Mouse (Mus musculus): ENCODE measurements around the gene Gper1. TPM values are rescaled to one million over a fixed set of nuclear protein-coding genes. Genes with fewer than 3 reads are reported as not detected.
A peak's percentile ranks its signal among the peaks of the same experiment; 100 is the strongest.

Gene Gper1
- polyA plus RNA-seq, 1 experiment from 2014 or later, result 4.4 TPM

- no peak overlapping the region for H3K27ac ChIP-seq (ENCODE audit: low read depth, low read length)
- DNase-seq (ENCODE audit: low spot score), result no peak
- H3K4me3 ChIP-seq (ENCODE audit: low read depth, low read length), result no peak overlapping the region
- H3K4me1 ChIP-seq (ENCODE audit: control insufficient read depth, insufficient read depth, low read length), result no peaks in the 10 kb centered on the region
- no peak overlapping the region for H3K4me2 ChIP-seq (ENCODE audit: low read depth)
- H3K36me3 ChIP-seq (ENCODE audit: control insufficient read depth, insufficient read depth, low read length), result no peaks in the 10 kb centered on the region; the same call in 1 of the 2 replicates
- WGBS, result 98% methylated on average over 2 of the region's 2 CpGs
- no peaks in the 10 kb centered on the region for H3K27me3 ChIP-seq (ENCODE audit: control insufficient read depth, insufficient read depth, low read length)
- H3K9me3 ChIP-seq (ENCODE audit: control insufficient read depth, low read length), result no peaks in the 10 kb centered on the region
- no peak for ATAC-seq (ENCODE audit: insufficient read depth, low FRiP score, low TSS enrichment)
- no peak overlapping the region for H3K9ac ChIP-seq (ENCODE audit: low read length)
Measured at GRCm38 (mm10) chr5:139441726-139442018, 18.7 kb downstream of the Gper1 start.

DNA sequence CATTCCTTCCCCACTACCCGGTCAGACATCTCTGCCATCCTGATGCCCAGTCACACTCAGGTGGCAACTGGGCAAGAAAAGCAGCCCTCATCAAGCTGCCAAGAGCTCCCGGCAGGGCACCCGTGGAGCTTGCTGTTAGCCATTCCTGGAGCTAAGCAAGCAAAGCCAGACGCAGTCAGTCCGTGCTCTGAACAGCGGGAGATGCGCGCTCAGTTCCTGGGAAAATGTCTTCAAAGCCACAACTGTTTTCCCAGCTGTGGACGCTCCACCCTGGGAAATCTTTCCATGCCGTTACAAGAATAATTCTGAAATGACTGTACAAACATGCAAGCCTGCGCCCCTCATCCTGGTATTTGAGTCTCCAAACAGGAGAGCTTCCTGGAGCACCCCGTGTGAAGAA, 19.5 kb downstream of the Gper1 start:
- H3K4me1 ChIP-seq (ENCODE audit: control insufficient read depth, insufficient read depth, low read length), result no peaks in the 10 kb centered on the region
- no peak for ATAC-seq (ENCODE audit: insufficient read depth, low FRiP score, low TSS enrichment)

DNA sequence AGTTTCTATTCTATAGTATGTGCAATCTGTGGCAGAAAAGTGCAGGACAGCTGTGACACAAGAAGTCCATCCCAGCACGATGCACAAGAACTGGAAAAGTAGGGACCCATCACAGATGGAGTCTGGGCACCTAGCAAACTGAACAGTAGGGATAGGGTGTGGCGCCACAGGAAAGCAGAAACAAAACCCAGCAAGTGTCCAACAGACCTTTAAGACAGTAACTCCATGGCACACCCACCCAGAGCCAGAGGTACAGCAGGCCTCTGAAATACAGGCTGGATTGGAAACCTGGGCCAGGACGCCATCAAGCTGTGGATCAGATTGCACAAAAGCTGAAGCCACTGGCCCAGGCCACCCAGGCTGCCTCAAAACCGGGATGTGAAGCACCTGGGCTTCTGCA, 20.0 kb downstream of the Gper1 start:
- H3K27me3 ChIP-seq (ENCODE audit: control insufficient read depth, insufficient read depth, low read length), result no peaks in the 10 kb centered on the region
- no peak overlapping the region for H3K9ac ChIP-seq (ENCODE audit: low read length)
- ATAC-seq (ENCODE audit: insufficient read depth, low FRiP score, low TSS enrichment) (no peak), DNase-seq (ENCODE audit: low spot score) (no peak)
- H3K4me1 ChIP-seq (ENCODE audit: control insufficient read depth, insufficient read depth, low read length), result no peaks in the 10 kb centered on the region
- H3K27ac ChIP-seq (ENCODE audit: low read depth, low read length), result 0 out of 2 replicates have a peak overlapping the region, but pooled peaks have one; percentile 20
- H3K9me3 ChIP-seq (ENCODE audit: control insufficient read depth, low read length), result no peaks in the 10 kb centered on the region
- 68% methylated on average over 4 of the region's 4 CpGs for WGBS
- H3K36me3 ChIP-seq (ENCODE audit: control insufficient read depth, insufficient read depth, low read length), result no peaks in the 10 kb centered on the region
- H3K4me3 ChIP-seq (ENCODE audit: low read depth, low read length), result no peak overlapping the region
- no peak overlapping the region for H3K4me2 ChIP-seq (ENCODE audit: low read depth)

More for the DNA sequence above, 19.5 kb downstream of the Gper1 start:
- H3K27ac ChIP-seq (ENCODE audit: low read depth, low read length), result no peak overlapping the region
- H3K9ac ChIP-seq (ENCODE audit: low read length), result no peak overlapping the region
- H3K4me2 ChIP-seq (ENCODE audit: low read depth), result no peak overlapping the region
- no peaks in the 10 kb centered on the region for H3K36me3 ChIP-seq (ENCODE audit: control insufficient read depth, insufficient read depth, low read length)
- H3K27me3 ChIP-seq (ENCODE audit: control insufficient read depth, insufficient read depth, low read length), result no peaks in the 10 kb centered on the region
- H3K4me3 ChIP-seq (ENCODE audit: low read depth, low read length), result no peak overlapping the region
- WGBS, result 63% methylated on average over 12 of the region's 12 CpGs
- H3K9me3 ChIP-seq (ENCODE audit: control insufficient read depth, low read length), result no peaks in the 10 kb centered on the region
- peak; percentile 43 for DNase-seq (ENCODE audit: low spot score)

DNA sequence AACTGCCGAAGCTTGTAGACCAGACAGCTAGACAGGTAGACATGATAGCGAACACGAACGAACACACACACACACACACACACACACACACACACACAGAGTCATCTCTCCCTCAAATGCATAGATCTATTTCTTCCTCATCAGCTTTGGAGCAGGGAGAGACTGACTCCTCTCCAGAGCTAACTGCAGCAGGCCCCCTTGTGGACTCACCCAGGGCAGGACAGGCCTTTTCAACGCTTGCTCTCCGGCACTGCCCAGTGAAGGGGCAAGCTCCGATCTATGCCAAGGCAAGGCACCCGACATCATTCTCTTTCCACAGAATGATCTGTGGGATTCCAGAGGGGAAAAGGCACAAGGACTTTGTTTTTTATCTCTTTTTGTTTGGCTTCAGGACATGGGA, 22.3 kb downstream of the Gper1 start:
- Histone ChIP-seq H3K27me3 (ENCODE audit: control insufficient read depth, insufficient read depth, low read length) (no peaks in the 10 kb centered on the region), H3K27ac (ENCODE audit: low read depth, low read length) (no peak overlapping the region), H3K4me1 (ENCODE audit: control insufficient read depth, insufficient read depth, low read length) (peaks cover 12% of the 10 kb centered on the region), H3K9ac (ENCODE audit: low read length) (no peak overlapping the region), H3K4me2 (ENCODE audit: low read depth) (no peak overlapping the region), H3K36me3 (ENCODE audit: control insufficient read depth, insufficient read depth, low read length) (no peaks in the 10 kb centered on the region), H3K4me3 (ENCODE audit: low read depth, low read length) (no peak overlapping the region), H3K9me3 (ENCODE audit: control insufficient read depth, low read length) (no peaks in the 10 kb centered on the region)
- WGBS, result 90% methylated on average over 8 of the region's 8 CpGs
- ATAC-seq (ENCODE audit: insufficient read depth, low FRiP score, low TSS enrichment) (no peak), DNase-seq (ENCODE audit: low spot score) (no peak)

DNA sequence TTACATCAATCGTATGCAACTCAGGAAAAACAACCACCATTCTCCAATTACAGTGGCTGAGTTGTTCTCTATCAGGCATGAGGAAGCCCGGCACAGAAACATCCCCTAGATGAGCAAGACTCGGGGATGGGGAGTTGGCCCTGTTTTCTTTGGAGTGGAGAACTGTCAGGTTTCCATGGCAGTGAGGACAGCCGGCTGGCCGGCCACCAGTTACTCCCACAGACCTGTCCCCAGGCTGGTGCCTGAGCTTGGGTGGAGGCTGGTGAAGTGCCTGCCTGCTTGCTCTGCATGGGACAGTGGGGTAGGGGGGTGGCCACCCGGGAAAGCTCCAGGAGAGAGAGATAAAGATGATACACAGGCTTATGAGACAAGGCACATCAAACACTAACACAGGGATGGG, 25.1 kb downstream of the Gper1 start:
- WGBS, result 82% methylated on average over 6 of the region's 6 CpGs
- ATAC-seq (ENCODE audit: insufficient read depth, low FRiP score, low TSS enrichment) (no peak), DNase-seq (ENCODE audit: low spot score) (no peak)
- H3K27ac ChIP-seq (ENCODE audit: low read depth, low read length), result no peak overlapping the region
- no peaks in the 10 kb centered on the region for H3K27me3 ChIP-seq (ENCODE audit: control insufficient read depth, insufficient read depth, low read length)
- H3K4me2 ChIP-seq (ENCODE audit: low read depth), result no peak overlapping the region
- no peak overlapping the region for H3K9ac ChIP-seq (ENCODE audit: low read length)
- no peak overlapping the region for H3K4me3 ChIP-seq (ENCODE audit: low read depth, low read length)
- H3K36me3 ChIP-seq (ENCODE audit: control insufficient read depth, insufficient read depth, low read length), result no peaks in the 10 kb centered on the region; the same call in 1 of the 2 replicates
- H3K4me1 ChIP-seq (ENCODE audit: control insufficient read depth, insufficient read depth, low read length), result peaks cover 12% of the 10 kb centered on the region
- no peaks in the 10 kb centered on the region for H3K9me3 ChIP-seq (ENCODE audit: control insufficient read depth, low read length)

GRCm38 (mm10) chr5:139449161-139449791, 26.3 kb downstream of the Gper1 start:
- no peak overlapping the region for H3K4me2 ChIP-seq (ENCODE audit: low read depth)

GRCm38 (mm10) chr5:139449926-139450325, 27.0 kb downstream of the Gper1 start:
- Histone ChIP-seq H3K4me1 (ENCODE audit: control insufficient read depth, insufficient read depth, low read length) (peaks cover 12% of the 10 kb centered on the region), H3K4me2 (ENCODE audit: low read depth) (no peak overlapping the region), H3K36me3 (ENCODE audit: control insufficient read depth, insufficient read depth, low read length) (no peaks in the 10 kb centered on the region; the same call in 1 of the 2 replicates), H3K4me3 (ENCODE audit: low read depth, low read length) (no peak overlapping the region), H3K9ac (ENCODE audit: low read length) (no peak overlapping the region), H3K9me3 (ENCODE audit: control insufficient read depth, low read length) (no peaks in the 10 kb centered on the region), H3K27me3 (ENCODE audit: control insufficient read depth, insufficient read depth, low read length) (no peaks in the 10 kb centered on the region), H3K27ac (ENCODE audit: low read depth, low read length) (peak overlapping the region; percentile 63)
- DNase-seq (ENCODE audit: low spot score), result peak; percentile 53
- no peak; the same call in 1 of the 2 replicates for ATAC-seq (ENCODE audit: insufficient read depth, low FRiP score, low TSS enrichment)
- 29% methylated on average over 4 of the region's 4 CpGs for WGBS

More at GRCm38 (mm10) chr5:139449161-139449791, 26.3 kb downstream of the Gper1 start:
- ATAC-seq (ENCODE audit: insufficient read depth, low FRiP score, low TSS enrichment) (no peak; the same call in 1 of the 2 replicates), DNase-seq (ENCODE audit: low spot score) (no peak)
- no peaks in the 10 kb centered on the region for H3K27me3 ChIP-seq (ENCODE audit: control insufficient read depth, insufficient read depth, low read length)
- peaks cover 12% of the 10 kb centered on the region for H3K4me1 ChIP-seq (ENCODE audit: control insufficient read depth, insufficient read depth, low read length)
- no peak overlapping the region for H3K9ac ChIP-seq (ENCODE audit: low read length)
- no peaks in the 10 kb centered on the region for H3K9me3 ChIP-seq (ENCODE audit: control insufficient read depth, low read length)
- 46% methylated on average over 5 of the region's 5 CpGs for WGBS
- no peaks in the 10 kb centered on the region; the same call in 1 of the 2 replicates for H3K36me3 ChIP-seq (ENCODE audit: control insufficient read depth, insufficient read depth, low read length)
- H3K27ac ChIP-seq (ENCODE audit: low read depth, low read length), result peak overlapping the region; percentile 63; the same call in 1 of the 2 replicates
- H3K4me3 ChIP-seq (ENCODE audit: low read depth, low read length), result no peak overlapping the region

- Histone ChIP-seq H3K4me2 (ENCODE audit: low read depth) (no peak overlapping the region), H3K27me3 (ENCODE audit: control insufficient read depth, insufficient read depth, low read length) (no peaks in the 10 kb centered on the region), H3K36me3 (ENCODE audit: control insufficient read depth, insufficient read depth, low read length) (no peaks in the 10 kb centered on the region; the same call in 1 of the 2 replicates), H3K27ac (ENCODE audit: low read depth, low read length) (no peak overlapping the region), H3K9me3 (ENCODE audit: control insufficient read depth, low read length) (no peaks in the 10 kb centered on the region), H3K4me3 (ENCODE audit: low read depth, low read length) (no peak overlapping the region), H3K9ac (ENCODE audit: low read length) (no peak overlapping the region), H3K4me1 (ENCODE audit: control insufficient read depth, insufficient read depth, low read length) (peaks cover 12% of the 10 kb centered on the region)
- DNase-seq (ENCODE audit: low spot score) (no peak), ATAC-seq (ENCODE audit: insufficient read depth, low FRiP score, low TSS enrichment) (no peak)
- WGBS, result 89% methylated on average over 10 of the region's 10 CpGs
Measured at GRCm38 (mm10) chr5:139453031-139453430, 30.1 kb downstream of the Gper1 start.

DNA sequence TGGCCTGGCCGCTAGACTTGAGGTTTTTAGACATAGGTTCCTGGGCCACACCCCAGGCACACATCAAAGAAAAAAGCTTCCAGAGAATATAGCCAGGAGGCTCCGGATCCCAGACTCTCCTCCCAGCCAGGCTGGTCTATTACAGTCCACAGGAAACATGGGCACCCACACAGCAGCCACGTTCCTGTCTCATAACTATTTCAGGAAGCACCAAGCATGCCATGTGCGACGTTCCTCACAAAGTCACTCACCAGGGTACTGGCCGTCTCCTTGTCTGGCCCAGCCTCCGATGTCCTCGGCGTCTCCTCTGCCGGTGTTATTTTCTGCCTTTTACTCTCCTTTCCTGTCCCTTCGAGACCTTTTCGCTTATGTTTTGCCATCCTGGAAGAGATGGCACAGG, 32.2 kb downstream of the Gper1 start:
- peaks cover 4% of the 10 kb centered on the region; the same call in 1 of the 2 replicates for H3K4me1 ChIP-seq (ENCODE audit: control insufficient read depth, insufficient read depth, low read length)
- no peaks in the 10 kb centered on the region; the same call in 1 of the 2 replicates for H3K36me3 ChIP-seq (ENCODE audit: control insufficient read depth, insufficient read depth, low read length)
- no peak overlapping the region for H3K4me2 ChIP-seq (ENCODE audit: low read depth)
- no peaks in the 10 kb centered on the region for H3K9me3 ChIP-seq (ENCODE audit: control insufficient read depth, low read length)
- H3K4me3 ChIP-seq (ENCODE audit: low read depth, low read length), result no peak overlapping the region
- WGBS, result 94% methylated on average over 12 of the region's 12 CpGs
- H3K27me3 ChIP-seq (ENCODE audit: control insufficient read depth, insufficient read depth, low read length), result no peaks in the 10 kb centered on the region
- DNase-seq (ENCODE audit: low spot score) (no peak), ATAC-seq (ENCODE audit: insufficient read depth, low FRiP score, low TSS enrichment) (no peak)
- H3K9ac ChIP-seq (ENCODE audit: low read length), result no peak overlapping the region
- H3K27ac ChIP-seq (ENCODE audit: low read depth, low read length), result no peak overlapping the region

Data from neural tube, embryonic 11.5 days (tissue).